Mouse (Mus musculus): ENCODE data around the gene Svs5.

Svs5 gene

DNA sequence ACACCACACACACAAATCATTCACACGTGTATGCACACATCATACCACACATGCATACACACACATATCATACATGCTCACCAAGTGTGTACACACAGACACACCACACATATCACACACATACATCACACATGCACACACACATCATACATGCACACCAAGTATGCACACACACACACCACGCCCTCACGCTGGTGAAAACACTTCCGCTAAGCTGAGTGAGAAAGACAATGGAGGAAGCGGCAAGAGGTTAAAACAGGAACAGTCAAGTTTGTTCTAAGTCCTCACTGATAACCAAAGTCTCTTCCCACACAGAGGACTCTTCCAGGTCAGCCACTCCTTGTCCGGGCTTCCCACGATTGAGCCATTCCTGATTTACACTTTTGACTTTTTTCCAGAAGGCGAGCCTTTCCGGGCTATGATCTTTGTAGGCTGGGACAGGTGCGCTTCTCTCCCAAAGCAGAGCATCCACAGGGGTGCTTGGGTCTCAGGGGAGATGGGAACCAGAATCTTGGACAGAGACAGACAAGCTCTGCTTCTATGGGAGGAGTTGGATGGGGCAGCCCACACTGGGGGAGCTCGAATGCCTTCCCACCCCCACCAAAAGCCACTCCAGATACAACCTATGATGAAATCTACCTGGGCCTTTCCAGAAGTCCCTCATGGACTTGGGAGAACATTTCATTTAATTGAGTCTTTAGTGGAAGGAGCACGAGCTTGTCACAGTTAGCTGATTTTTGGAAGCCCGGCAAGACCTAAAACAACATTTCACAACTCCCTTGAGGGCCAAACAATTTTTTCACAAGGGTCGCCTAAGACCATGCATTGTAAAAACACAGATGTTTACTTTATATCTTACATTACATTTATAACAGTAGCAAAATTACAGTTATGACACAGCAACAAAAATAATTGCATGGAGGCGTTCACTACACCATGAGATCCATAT lies 45.2 kb downstream of the Svs5 start:
- in situ Hi-C loops (cut with MboI, MseI) = no loop called here

DNA sequence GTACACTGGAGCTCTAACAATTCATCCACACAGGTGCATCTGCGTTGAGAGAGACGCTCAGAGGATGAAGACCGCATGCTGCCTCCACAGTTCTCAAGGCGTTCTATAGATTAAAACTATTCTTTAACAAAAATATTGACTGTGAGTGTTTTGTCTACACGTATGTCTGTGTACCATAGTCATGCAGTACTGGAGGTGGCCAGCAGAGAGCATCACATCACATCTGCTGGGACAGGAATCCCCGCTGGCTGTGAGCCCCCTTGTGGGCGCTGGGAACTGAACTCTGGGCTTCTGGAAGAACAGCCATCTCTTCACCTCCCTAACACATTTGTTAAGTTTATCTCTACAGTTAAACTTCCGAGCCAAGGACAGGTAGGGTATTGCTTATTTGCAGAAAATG lies 49.2 kb downstream of the Svs5 start:
- in situ Hi-C loops (cut with MboI, MseI) = no loop called here

DNA sequence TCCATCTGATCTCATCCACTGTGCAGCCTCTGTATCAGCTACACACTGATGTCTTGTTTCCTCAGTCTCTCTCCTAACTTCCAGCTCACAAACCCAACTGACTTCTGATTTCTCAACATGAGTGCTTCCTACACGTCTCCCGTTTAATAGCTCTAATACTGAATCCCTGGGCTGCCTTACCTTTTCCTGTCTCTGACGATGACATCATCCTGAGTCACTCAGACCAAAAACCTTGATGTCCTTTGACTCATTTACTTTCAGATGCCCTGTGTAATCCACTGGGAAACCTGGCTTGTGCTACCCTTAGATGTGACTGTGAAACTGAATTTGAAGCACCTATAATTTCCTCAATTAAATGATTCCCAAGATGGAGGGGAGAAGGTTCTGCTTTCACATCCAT lies 50.4 kb downstream of the Svs5 start:
- in situ Hi-C loops (cut with MboI, MseI) = no loop called here

All from T-helper 17 cell (primary cell).